Mouse (Mus musculus): ENCODE results near the gene Pirt. TPM values are rescaled to one million over a fixed set of nuclear protein-coding genes. Genes with fewer than 3 reads are reported as not detected.

Gene Pirt
- total RNA-seq, 1 experiment: 0.76 TPM

DNA sequence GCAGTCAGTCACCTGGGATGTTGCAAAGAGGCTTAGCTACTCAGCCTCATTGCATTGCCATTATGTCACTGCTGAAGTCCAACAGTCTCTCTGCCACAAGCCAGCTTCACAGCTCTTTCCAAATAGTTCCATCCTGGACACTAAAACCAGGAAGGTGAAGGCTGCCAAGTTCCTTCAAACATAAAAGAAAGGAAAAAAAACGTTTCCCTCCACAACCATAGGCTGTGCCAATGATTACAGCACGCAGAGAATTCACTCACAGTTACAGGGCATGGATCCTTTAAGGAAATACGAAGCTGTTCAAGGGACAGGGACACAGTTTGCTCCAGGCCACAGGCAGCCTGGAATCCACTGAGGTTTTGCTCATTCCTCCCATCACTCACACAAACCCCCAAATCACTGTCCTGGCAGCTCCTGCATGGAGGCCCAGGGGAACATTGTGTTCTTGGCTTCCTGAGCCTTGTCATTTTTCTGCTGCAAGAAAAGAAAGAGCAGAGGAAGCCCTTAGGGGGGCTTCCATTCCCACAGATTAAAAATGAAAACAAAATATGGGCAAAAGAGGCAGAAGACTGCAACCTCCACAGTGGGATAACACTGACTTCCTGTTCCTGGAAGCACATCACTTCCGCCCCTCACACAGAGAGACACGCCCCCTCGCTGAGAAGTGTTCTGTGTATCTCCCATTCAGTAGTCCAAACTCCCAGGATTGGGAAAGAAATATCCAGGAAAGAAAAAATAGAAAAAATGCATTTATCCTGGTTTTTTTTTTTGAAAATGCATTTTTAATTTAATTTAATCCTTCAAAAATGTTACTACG is 29.3 kb upstream of the Pirt start:
- Histone ChIP-seq H3K4me3 (ENCODE audit: insufficient read depth in 1 of 2, low read depth in 1 of 2, low read length in 2 of 2, poor library complexity in 1 of 2, severe bottlenecking in 1 of 2) (no peak overlapping the region), H3K36me3 (ENCODE audit: control insufficient read depth, insufficient read depth, low read length, poor library complexity, severe bottlenecking) (no peaks in the 10 kb centered on the region), H3K9me3 (ENCODE audit: control insufficient read depth, insufficient read depth, low read depth, low read length) (no peaks in the 10 kb centered on the region), H3K27ac (ENCODE audit: insufficient read depth, low read depth, low read length, poor library complexity, severe bottlenecking) (no peak overlapping the region), H3K9ac (ENCODE audit: insufficient read depth, low read depth, low read length, poor library complexity, severe bottlenecking) (no peak overlapping the region), H3K4me1 (ENCODE audit: control insufficient read depth in 2 of 2, insufficient read depth in 2 of 2, low read length in 2 of 2, poor library complexity in 1 of 2) (no peaks in the 10 kb centered on the region)
- no peak for DNase-seq (ENCODE audit: low read depth, low spot score)
- TF ChIP-seq ZNF384 (IDR thresholded peaks at IDR 0.05; ENCODE audit: low read depth, low read length): no peak
- TF ChIP-seq HCFC1 (IDR thresholded peaks at IDR 0.05; ENCODE audit: borderline replicate concordance, insufficient read depth, low read length): no peak
- no peak for TF ChIP-seq CHD2 (IDR thresholded peaks at IDR 0.05; ENCODE audit: low read depth, low read length)
- TF ChIP-seq MAFK (IDR thresholded peaks at IDR 0.05; ENCODE audit: insufficient read depth, low read depth, low read length): no peak
- no peak for TF ChIP-seq ZC3H11A (IDR thresholded peaks at IDR 0.05; ENCODE audit: borderline replicate concordance, low read depth, low read length)
- in situ Hi-C loops (cut with MboI; ENCODE audit: low sequenced_read_pairs in 2 of 2, unreplicated experiment in 2 of 2): no loop called here

- Histone ChIP-seq H3K4me3 (ENCODE audit: insufficient read depth in 1 of 2, low read depth in 1 of 2, low read length in 2 of 2, poor library complexity in 1 of 2, severe bottlenecking in 1 of 2) (no peak overlapping the region), H3K27ac (ENCODE audit: insufficient read depth, low read depth, low read length, poor library complexity, severe bottlenecking) (no peak overlapping the region), H3K4me1 (ENCODE audit: control insufficient read depth in 2 of 2, insufficient read depth in 2 of 2, low read length in 2 of 2, poor library complexity in 1 of 2) (no peaks in the 10 kb centered on the region), H3K36me3 (ENCODE audit: control insufficient read depth, insufficient read depth, low read length, poor library complexity, severe bottlenecking) (no peaks in the 10 kb centered on the region), H3K9ac (ENCODE audit: insufficient read depth, low read depth, low read length, poor library complexity, severe bottlenecking) (no peak overlapping the region), H3K9me3 (ENCODE audit: control insufficient read depth, insufficient read depth, low read depth, low read length) (no peaks in the 10 kb centered on the region)
- TF ChIP-seq CHD2 (IDR thresholded peaks at IDR 0.05; ENCODE audit: low read depth, low read length) (no peak), ZNF384 (IDR thresholded peaks at IDR 0.05; ENCODE audit: low read depth, low read length) (no peak), MAFK (IDR thresholded peaks at IDR 0.05; ENCODE audit: insufficient read depth, low read depth, low read length) (no peak), HCFC1 (IDR thresholded peaks at IDR 0.05; ENCODE audit: borderline replicate concordance, insufficient read depth, low read length) (no peak), ZC3H11A (IDR thresholded peaks at IDR 0.05; ENCODE audit: borderline replicate concordance, low read depth, low read length) (no peak)
- DNase-seq (ENCODE audit: low read depth, low spot score): no peak
- in situ Hi-C loops (cut with MboI; ENCODE audit: low sequenced_read_pairs in 2 of 2, unreplicated experiment in 2 of 2): no loop called here
Measured at GRCm38 (mm10) chr11:66892536-66892935, 19.2 kb upstream of the Pirt start.

DNA sequence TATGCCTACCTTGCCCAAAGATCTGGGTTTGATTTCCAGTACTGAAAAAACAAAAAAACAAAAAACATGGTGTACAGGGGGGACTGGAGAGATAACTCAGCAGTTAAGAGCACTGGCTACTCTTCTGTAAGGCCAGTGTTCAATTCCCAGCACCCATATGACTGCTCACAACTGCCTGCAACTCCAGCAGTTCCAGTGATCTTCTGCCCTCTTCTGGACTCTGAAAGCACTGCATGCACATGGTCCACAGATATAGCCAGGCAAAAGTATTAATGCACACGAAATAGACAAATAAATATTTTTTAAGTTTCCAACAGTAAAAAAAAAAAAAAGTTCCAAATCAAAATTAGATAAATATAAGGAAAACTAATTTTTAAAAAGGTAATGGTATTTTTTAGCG is 13.0 kb upstream of the Pirt start:
- no peak overlapping the region for H3K27ac ChIP-seq (ENCODE audit: insufficient read depth, low read depth, low read length, poor library complexity, severe bottlenecking)
- DNase-seq (ENCODE audit: low read depth, low spot score): no peak
- no peaks in the 10 kb centered on the region for H3K9me3 ChIP-seq (ENCODE audit: control insufficient read depth, insufficient read depth, low read depth, low read length)
- TF ChIP-seq MAFK (IDR thresholded peaks at IDR 0.05; ENCODE audit: insufficient read depth, low read depth, low read length) (no peak), HCFC1 (IDR thresholded peaks at IDR 0.05; ENCODE audit: borderline replicate concordance, insufficient read depth, low read length) (no peak), ZC3H11A (IDR thresholded peaks at IDR 0.05; ENCODE audit: borderline replicate concordance, low read depth, low read length) (no peak), CHD2 (IDR thresholded peaks at IDR 0.05; ENCODE audit: low read depth, low read length) (no peak), ZNF384 (IDR thresholded peaks at IDR 0.05; ENCODE audit: low read depth, low read length) (no peak)
- H3K36me3 ChIP-seq (ENCODE audit: control insufficient read depth, insufficient read depth, low read length, poor library complexity, severe bottlenecking): no peaks in the 10 kb centered on the region
- in situ Hi-C loops (cut with MboI; ENCODE audit: low sequenced_read_pairs in 2 of 2, unreplicated experiment in 2 of 2): no loop called here
- H3K4me3 ChIP-seq (ENCODE audit: insufficient read depth in 1 of 2, low read depth in 1 of 2, low read length in 2 of 2, poor library complexity in 1 of 2, severe bottlenecking in 1 of 2): no peak overlapping the region
- H3K9ac ChIP-seq (ENCODE audit: insufficient read depth, low read depth, low read length, poor library complexity, severe bottlenecking): no peak overlapping the region
- no peaks in the 10 kb centered on the region for H3K4me1 ChIP-seq (ENCODE audit: control insufficient read depth in 2 of 2, insufficient read depth in 2 of 2, low read length in 2 of 2, poor library complexity in 1 of 2)

DNA sequence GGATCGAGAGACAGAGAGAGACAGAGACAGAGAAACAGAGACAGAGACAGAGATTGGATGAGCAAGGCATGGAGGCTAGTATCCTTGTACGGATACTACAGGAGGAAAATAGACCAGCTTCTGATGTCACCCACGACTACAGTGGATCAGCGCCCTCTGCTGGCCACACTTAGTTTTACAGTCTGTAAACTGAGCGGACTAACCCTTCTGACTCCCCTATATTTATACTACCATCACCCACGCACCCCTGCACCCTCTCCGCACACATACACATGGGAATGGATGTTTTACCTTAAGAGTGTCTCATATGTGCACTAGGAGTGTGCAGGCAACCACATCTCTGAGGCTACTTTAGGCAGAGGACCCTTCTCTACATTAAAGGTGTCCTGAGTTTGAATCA is 12.4 kb upstream of the Pirt start:
- Histone ChIP-seq H3K4me3 (ENCODE audit: insufficient read depth in 1 of 2, low read depth in 1 of 2, low read length in 2 of 2, poor library complexity in 1 of 2, severe bottlenecking in 1 of 2) (no peak overlapping the region), H3K36me3 (ENCODE audit: control insufficient read depth, insufficient read depth, low read length, poor library complexity, severe bottlenecking) (no peaks in the 10 kb centered on the region), H3K9me3 (ENCODE audit: control insufficient read depth, insufficient read depth, low read depth, low read length) (no peaks in the 10 kb centered on the region), H3K9ac (ENCODE audit: insufficient read depth, low read depth, low read length, poor library complexity, severe bottlenecking) (no peak overlapping the region), H3K4me1 (ENCODE audit: control insufficient read depth in 2 of 2, insufficient read depth in 2 of 2, low read length in 2 of 2, poor library complexity in 1 of 2) (no peaks in the 10 kb centered on the region), H3K27ac (ENCODE audit: insufficient read depth, low read depth, low read length, poor library complexity, severe bottlenecking) (no peak overlapping the region)
- DNase-seq (ENCODE audit: low read depth, low spot score): peak; percentile 68
- in situ Hi-C loops (cut with MboI; ENCODE audit: low sequenced_read_pairs in 2 of 2, unreplicated experiment in 2 of 2): no loop called here
- TF ChIP-seq ZC3H11A (IDR thresholded peaks at IDR 0.05; ENCODE audit: borderline replicate concordance, low read depth, low read length): peak; percentile 76
- no peak for TF ChIP-seq MAFK (IDR thresholded peaks at IDR 0.05; ENCODE audit: insufficient read depth, low read depth, low read length)
